Mouse (Mus musculus) stomach, postnatal 0 days (tissue): ENCODE measurements around the gene Bach1.

Experiments used
- CTCF ChIP-seq: IDR thresholded peaks from 2 replicates; pipeline ENCODE4 v1.5.1; 2016; ENCODE audit warnings: antibody characterized with exemption, low read depth, mild to moderate bottlenecking, moderate library complexity
- EP300 ChIP-seq: optimal IDR thresholded peaks from 2 replicates; pipeline ENCODE3; 2016; ENCODE audit warnings: antibody characterized with exemption

- TF ChIP-seq EP300 (no peak), CTCF (no peak)
Measured at GRCm38 (mm10) chr16:87652924-87653323, 45.8 kb upstream of the Bach1 start.
